Mouse (Mus musculus) R1 (cell line): ENCODE measurements at regions not wholly inside any gene's neighbourhood (a gene's known extent, or its start where the extent isn't known, plus 50 kb on each side); places are given as distances from the start of the nearest gene placed in this dataset.

Experiments used
- DNase-seq: peaks from one replicate; pipeline ENCODE4 v3.0.0-alpha.2; 2018; ENCODE audit warnings: low read depth, low spot score

GRCm38 (mm10) chr12:73447172-73447571 lies 99.0 kb downstream of the Tmem30b start:
- no peak for DNase-seq

GRCm38 (mm10) chr12:73446148-73446547 lies 100.0 kb downstream of the Tmem30b start:
- DNase-seq, result no peak

- DNase-seq, result no peak
Observed at GRCm38 (mm10) chr12:73445562-73445961, 100.6 kb downstream of the Tmem30b start.

GRCm38 (mm10) chr12:73445128-73445527 lies 101.1 kb downstream of the Tmem30b start:
- peak; percentile 16 for DNase-seq

- no peak for DNase-seq
Observed at GRCm38 (mm10) chr12:73441326-73441725, 104.9 kb downstream of the Tmem30b start.

- no peak for DNase-seq
Observed at GRCm38 (mm10) chr12:73434684-73435083, 111.5 kb downstream of the Tmem30b start.

GRCm38 (mm10) chr12:73432546-73432945 lies 113.6 kb downstream of the Tmem30b start:
- DNase-seq, result no peak

- DNase-seq, result peak; percentile 74
Observed at GRCm38 (mm10) chr12:73428171-73428570, 118.0 kb downstream of the Tmem30b start.

- DNase-seq, result no peak
Observed at GRCm38 (mm10) chr12:73424814-73425213, 121.4 kb downstream of the Tmem30b start.

- DNase-seq, result no peak
Observed at GRCm38 (mm10) chr12:73417101-73417500, 129.1 kb downstream of the Tmem30b start.

- no peak for DNase-seq
Observed at GRCm38 (mm10) chr12:73416367-73416897, 129.8 kb downstream of the Tmem30b start.

GRCm38 (mm10) chr12:73415856-73416366 lies 129.3 kb downstream of the Slc38a6 start:
- no peak for DNase-seq

- no peak for DNase-seq
Observed at GRCm38 (mm10) chr12:73413439-73414196, 127.0 kb downstream of the Slc38a6 start.

GRCm38 (mm10) chr12:73412500-73412899 lies 125.9 kb downstream of the Slc38a6 start:
- no peak for DNase-seq

- no peak for DNase-seq
Observed at GRCm38 (mm10) chr12:73410924-73411323, 124.3 kb downstream of the Slc38a6 start.

GRCm38 (mm10) chr12:73409481-73410085 lies 123.0 kb downstream of the Slc38a6 start:
- DNase-seq, result no peak

GRCm38 (mm10) chr12:73408614-73409013 lies 122.0 kb downstream of the Slc38a6 start:
- DNase-seq, result no peak

GRCm38 (mm10) chr12:73408165-73408564 lies 121.6 kb downstream of the Slc38a6 start:
- no peak for DNase-seq

GRCm38 (mm10) chr12:73406556-73407087 lies 120.0 kb downstream of the Slc38a6 start:
- DNase-seq, result no peak

GRCm38 (mm10) chr12:73405583-73405982 lies 119.0 kb downstream of the Slc38a6 start:
- DNase-seq, result no peak

GRCm38 (mm10) chr12:73405106-73405505 lies 118.5 kb downstream of the Slc38a6 start:
- DNase-seq, result no peak

- DNase-seq, result no peak
Observed at GRCm38 (mm10) chr12:73403906-73404474, 117.4 kb downstream of the Slc38a6 start.
